ENCODE assay signal across 22 mouse cellular contexts in genomic region chr14:72817764-72818163, GRCm38 (mm10).
DNase-seq lines count a peak whose midpoint lies in the region; ATAC-seq and TF ChIP-seq lines count a peak whose summit lies in the region.
"Had no signal": no experiment of that assay in that cellular context is flagged by ENCODE, and none has a peak within 500 bp of the region (broad histone marks: within the 10 kb centered on the region; RNA-seq: fewer than 3 reads in every experiment).

No protein-coding gene starts in this region.

- peak; percentile 51 for ATAC-seq in frontal cortex, adult (ENCODE audit: low TSS enrichment)
- no peak for ATAC-seq in midbrain, embryonic 11.5 days (ENCODE audit: low FRiP score)
- ATAC-seq: CD4-positive, CD25-positive, alpha-beta regulatory T cell, adult 4 months; forebrain, embryonic 16.5 days had no signal

- no peak overlapping the region for H3K4me3 ChIP-seq in midbrain, embryonic 10.5 days
- H3K4me3 ChIP-seq in midbrain, embryonic 11.5 days (ENCODE audit: low read depth, low read length): no peak overlapping the region
- peak overlapping the region; percentile 37 for H3K4me3 ChIP-seq in testis, adult 2 months (ENCODE audit: control insufficient read depth, low read depth, low read length)
- H3K4me3 ChIP-seq: embryonic facial prominence, embryonic 13.5 days; forebrain, embryonic 12.5 days; gastrocnemius, adult 2 months; heart, embryonic 12.5 days; hindbrain, embryonic 10.5 days had no signal

- H3K27me3 ChIP-seq in midbrain, embryonic 10.5 days (ENCODE audit: low read depth, poor library complexity, severe bottlenecking): no peaks in the 10 kb centered on the region
- H3K27me3 ChIP-seq in midbrain, embryonic 11.5 days (ENCODE audit: control insufficient read depth, insufficient read depth, low read length): no peaks in the 10 kb centered on the region
- H3K27me3 ChIP-seq in testis, adult 2 months (ENCODE audit: control insufficient read depth, insufficient read depth, low read length): no peaks in the 10 kb centered on the region
- H3K27me3 ChIP-seq: embryonic facial prominence, embryonic 13.5 days; forebrain, embryonic 12.5 days; heart, embryonic 12.5 days had no signal

- no peak overlapping the region for H3K4me2 ChIP-seq in midbrain, embryonic 11.5 days
- H3K4me2 ChIP-seq: embryonic facial prominence, embryonic 13.5 days; forebrain, embryonic 12.5 days; heart, embryonic 12.5 days had no signal

- no peak for DNase-seq in frontal cortex, postnatal 14 days (ENCODE audit: low spot score in 2 of 2)
- no peak for DNase-seq in midbrain, embryonic 10.5 days (ENCODE audit: low spot score)
- DNase-seq in midbrain, embryonic 11.5 days (ENCODE audit: low spot score, missing footprints): no peak
- DNase-seq in testis, postnatal 10 days (ENCODE audit: low spot score): no peak
- DNase-seq in layer of hippocampus, adult 18-20 months (ENCODE audit: low spot score in 2 of 2): no peak
- DNase-seq: adrenal gland, adult 8-10 months; adrenal gland, postnatal 36 days; B cell, adult 2 months; cerebellum, adult 11-12 months; cerebellum, adult 9-10 months; cerebellum, postnatal 25 days; gastrocnemius, adult 2 months; gastrocnemius, postnatal 25 days had no signal

- no peaks in the 10 kb centered on the region for H3K36me3 ChIP-seq in midbrain, embryonic 10.5 days
- no peaks in the 10 kb centered on the region for H3K36me3 ChIP-seq in midbrain, embryonic 11.5 days (ENCODE audit: control insufficient read depth, insufficient read depth, low read length)
- H3K36me3 ChIP-seq in testis, adult 2 months (ENCODE audit: control insufficient read depth, insufficient read depth, low read length): no peaks in the 10 kb centered on the region
- H3K36me3 ChIP-seq: embryonic facial prominence, embryonic 13.5 days; forebrain, embryonic 12.5 days; G1E; heart, embryonic 12.5 days; hindbrain, embryonic 10.5 days had no signal

- 85% methylated on average over 5 of the region's 5 CpGs for WGBS in midbrain, embryonic 10.5 days
- 90% methylated on average over 5 of the region's 5 CpGs for WGBS in midbrain, embryonic 11.5 days

- H3K27ac ChIP-seq in midbrain, embryonic 10.5 days (replicated peaks): 0 out of 2 replicates have a peak overlapping the region, but pooled peaks have one; percentile 42
- no peak overlapping the region for H3K27ac ChIP-seq in midbrain, embryonic 11.5 days (ENCODE audit: low read depth, low read length)
- no peak overlapping the region for H3K27ac ChIP-seq in testis, adult 2 months (ENCODE audit: control insufficient read depth, insufficient read depth, low read depth, low read length)
- H3K27ac ChIP-seq: embryonic facial prominence, embryonic 13.5 days; gastrocnemius, adult 2 months had no signal

- no peak overlapping the region for H3K9ac ChIP-seq in midbrain, embryonic 11.5 days (ENCODE audit: low read length)
- H3K9ac ChIP-seq: embryonic facial prominence, embryonic 13.5 days; forebrain, embryonic 12.5 days; heart, embryonic 12.5 days had no signal

- TF ChIP-seq CTCF in testis, adult 2 months (IDR thresholded peaks at IDR 0.05; ENCODE audit: control insufficient read depth, insufficient read depth, insufficient replicate concordance, low read depth, low read length): no peak

- no peaks in the 10 kb centered on the region for H3K9me3 ChIP-seq in midbrain, embryonic 10.5 days (replicated peaks)
- H3K9me3 ChIP-seq in midbrain, embryonic 11.5 days (ENCODE audit: control insufficient read depth, low read length): no peaks in the 10 kb centered on the region
- H3K9me3 ChIP-seq: embryonic facial prominence, embryonic 13.5 days; forebrain, embryonic 12.5 days; G1E; heart, embryonic 12.5 days; hindbrain, embryonic 10.5 days had no signal

- no peak for TF ChIP-seq POLR2A in testis, adult 2 months (IDR thresholded peaks at IDR 0.05; ENCODE audit: control insufficient read depth, low read depth, low read length)

- H3K4me1 ChIP-seq in midbrain, embryonic 10.5 days: peaks cover 19% of the 10 kb centered on the region
- H3K4me1 ChIP-seq in midbrain, embryonic 11.5 days (ENCODE audit: control insufficient read depth, insufficient read depth, low read length): peaks cover 7% of the 10 kb centered on the region; the same call in 1 of the 2 replicates
- no peaks in the 10 kb centered on the region; the same call in 1 of the 2 replicates for H3K4me1 ChIP-seq in testis, adult 2 months (ENCODE audit: control insufficient read depth, insufficient read depth, low read length)
- H3K4me1 ChIP-seq: embryonic facial prominence, embryonic 13.5 days; heart, embryonic 12.5 days had no signal
